Mouse (Mus musculus) NIH3T3 (cell line): ENCODE results near the gene Rfx5.
"Not testable (repeated sequence)": the region's sequence is repeated elsewhere in the genome, so short reads cannot be mapped to it uniquely, and the experiment has no call there.

ENCODE experiments used
- DNase-seq: peaks from one replicate; pipeline ENCODE4 v3.0.0-alpha.2; 2012; ENCODE audit warnings: low read depth

The Rfx5 gene

DNA sequence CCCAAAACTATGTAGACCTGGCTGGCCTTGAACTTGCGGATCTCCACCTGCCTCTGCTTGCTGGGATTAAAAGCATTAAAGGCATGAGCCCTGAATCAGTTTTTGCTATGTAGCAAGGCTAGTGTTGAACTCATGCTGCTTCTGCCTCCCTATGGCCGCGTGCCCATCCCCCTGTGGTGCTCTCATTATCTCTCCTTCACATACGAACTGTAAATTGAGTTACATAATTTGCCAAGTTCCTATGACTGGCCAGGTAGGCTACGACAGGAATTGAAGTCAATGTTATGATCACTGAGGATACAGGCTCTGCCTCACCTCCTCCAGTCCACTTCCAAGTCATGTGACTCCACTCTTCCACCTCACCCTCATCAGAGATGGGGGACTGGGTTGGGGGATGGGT lies 17.7 kb upstream of the Rfx5 start:
- not testable (repeated sequence) for DNase-seq

DNA sequence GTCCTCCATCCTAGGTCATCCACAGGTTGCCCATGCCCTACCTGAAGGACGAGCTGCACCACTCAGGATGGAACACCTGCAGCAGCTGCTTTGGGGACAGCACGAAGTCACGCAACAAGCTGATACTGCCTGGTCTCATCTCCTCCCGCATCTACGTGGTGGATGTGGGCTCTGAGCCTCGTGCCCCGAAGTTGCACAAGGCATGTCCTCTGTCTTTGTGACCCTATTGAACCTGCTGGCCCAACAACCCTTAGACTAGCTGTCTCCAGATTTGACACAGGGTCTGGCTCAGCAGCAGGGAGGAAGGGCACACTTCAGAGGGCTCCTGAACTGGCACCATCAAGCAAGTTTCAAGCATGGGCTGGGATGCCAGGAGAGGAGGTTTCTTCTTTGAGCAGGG lies 16.7 kb upstream of the Rfx5 start:
- not testable (repeated sequence) for DNase-seq

GRCm38 (mm10) chr3:94940033-94940432 lies 13.8 kb upstream of the Rfx5 start:
- not testable (repeated sequence) for DNase-seq

GRCm38 (mm10) chr3:94942211-94942967 lies 11.5 kb upstream of the Rfx5 start:
- DNase-seq, result not testable (repeated sequence)

DNA sequence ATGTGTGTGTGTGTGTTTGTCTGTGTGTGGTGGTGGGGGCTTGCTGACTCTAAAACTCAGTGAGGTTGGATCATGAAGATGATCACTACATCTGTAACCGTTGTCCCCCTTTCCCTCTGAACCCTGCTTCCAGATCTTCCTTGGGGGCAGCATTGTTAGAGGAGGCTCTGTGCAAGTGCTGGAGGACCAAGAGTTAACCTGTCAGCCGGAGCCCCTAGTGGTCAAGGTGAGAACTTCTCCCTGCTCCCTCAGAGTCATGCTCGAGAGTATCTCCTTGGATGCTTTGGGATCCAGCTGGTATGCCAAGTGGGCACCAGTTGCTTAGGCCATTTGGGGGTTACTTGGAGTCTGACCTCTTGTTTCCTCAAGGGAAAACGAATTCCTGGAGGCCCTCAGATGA lies 10.2 kb upstream of the Rfx5 start:
- not testable (repeated sequence) for DNase-seq

DNA sequence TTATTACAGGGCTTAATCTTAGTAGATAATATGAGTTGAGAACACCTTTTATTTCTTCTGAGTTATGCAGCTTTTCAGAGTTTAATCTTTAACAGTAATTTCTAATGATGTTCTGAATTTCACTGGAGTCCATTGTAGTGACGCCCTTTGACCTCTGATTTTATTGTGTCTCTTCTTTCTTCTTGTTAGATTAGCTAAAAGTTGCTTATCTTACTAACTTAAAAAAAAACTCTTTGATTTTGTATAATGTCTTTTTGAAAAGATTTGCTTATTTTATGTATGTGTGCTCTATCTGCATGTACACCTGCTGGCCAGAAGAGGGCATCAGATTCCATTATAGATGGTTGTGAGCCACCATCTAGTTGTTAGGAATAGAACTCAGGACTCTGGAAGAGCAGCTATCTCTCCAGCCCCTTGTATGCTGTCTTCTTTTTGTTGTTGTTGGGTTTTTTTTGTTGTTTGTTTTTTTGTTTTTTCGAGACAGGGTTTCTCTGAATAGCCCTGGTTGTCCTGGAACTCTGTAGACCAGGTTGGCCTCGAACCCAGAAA lies 5.7 kb upstream of the Rfx5 start:
- peak; percentile 52 for DNase-seq

DNA sequence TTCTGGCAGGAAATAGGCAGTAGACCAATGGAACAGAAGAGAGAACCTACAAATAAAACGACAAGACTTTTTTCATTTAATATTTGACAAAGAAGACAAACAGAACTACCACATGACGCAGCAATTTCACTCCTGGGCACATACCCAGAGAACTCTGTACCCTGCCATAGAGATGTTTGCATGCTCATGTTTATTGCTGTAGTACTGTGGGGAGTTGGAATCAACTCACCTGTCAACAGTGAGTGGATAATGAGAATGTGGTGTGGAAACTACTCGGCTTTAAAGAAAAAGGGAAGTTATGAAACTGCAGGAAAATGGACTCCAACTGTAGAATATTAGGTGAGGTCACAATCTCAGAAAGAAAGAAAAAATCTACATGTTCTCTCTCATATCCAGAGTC lies 4.2 kb upstream of the Rfx5 start:
- DNase-seq, result no peak

GRCm38 (mm10) chr3:94952806-94953205 lies 1.1 kb upstream of the Rfx5 start:
- DNase-seq, result no peak

- no peak for DNase-seq
Observed at GRCm38 (mm10) chr3:94953384-94953763, 501 bp upstream of the Rfx5 start.

DNA sequence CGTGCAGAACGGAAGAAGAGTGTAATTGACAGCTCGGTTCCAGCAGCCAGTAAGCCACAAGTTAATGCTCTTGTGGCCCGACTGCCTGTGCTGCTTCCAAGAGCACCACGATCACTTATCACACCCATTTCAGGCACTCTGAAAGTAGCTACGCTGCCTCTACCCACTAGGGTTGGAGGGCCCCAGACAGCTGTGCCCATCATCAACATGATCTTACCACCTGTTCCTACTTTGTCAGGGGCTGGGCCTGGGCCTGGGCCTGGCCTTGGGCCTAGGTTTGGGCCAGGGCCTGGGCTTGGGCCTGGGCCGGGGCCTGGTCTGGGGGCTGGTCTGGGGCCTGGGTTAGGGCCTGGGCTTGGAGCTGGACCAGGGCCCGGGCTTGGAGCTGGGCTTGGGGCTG lies 4.4 kb downstream of the Rfx5 start:
- DNase-seq, result no peak

GRCm38 (mm10) chr3:94959871-94960270 lies 6.0 kb downstream of the Rfx5 start:
- no peak for DNase-seq

- DNase-seq, result no peak
Observed at GRCm38 (mm10) chr3:94960322-94960721, 6.4 kb downstream of the Rfx5 start.

- DNase-seq, result no peak
Observed at GRCm38 (mm10) chr3:94964989-94965388, 11.1 kb downstream of the Rfx5 start.

- DNase-seq, result no peak
Observed at GRCm38 (mm10) chr3:94965878-94966277, 12.0 kb downstream of the Rfx5 start.

- DNase-seq, result no peak
Observed at GRCm38 (mm10) chr3:94972552-94972951, 18.7 kb downstream of the Rfx5 start.

DNA sequence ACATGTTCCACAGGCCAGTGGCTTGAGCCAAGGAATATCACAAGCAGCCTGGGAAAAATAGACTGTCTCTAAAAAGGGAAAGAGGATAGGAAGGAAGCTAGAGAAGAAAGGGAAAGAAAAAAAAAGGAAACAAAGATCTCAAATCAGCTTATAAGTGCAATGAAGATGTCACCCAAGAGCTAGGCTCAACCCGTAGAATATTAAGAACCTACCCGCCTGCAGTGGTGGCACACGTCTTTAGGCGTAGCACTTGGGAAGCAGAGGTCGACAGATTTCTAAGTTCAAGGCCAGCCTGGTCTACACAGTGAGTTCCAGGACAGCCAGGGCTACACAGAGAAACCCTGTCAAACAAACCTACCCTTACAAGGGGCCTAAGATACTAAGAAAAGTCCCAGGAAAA lies 19.7 kb downstream of the Rfx5 start:
- DNase-seq, result no peak

DNA sequence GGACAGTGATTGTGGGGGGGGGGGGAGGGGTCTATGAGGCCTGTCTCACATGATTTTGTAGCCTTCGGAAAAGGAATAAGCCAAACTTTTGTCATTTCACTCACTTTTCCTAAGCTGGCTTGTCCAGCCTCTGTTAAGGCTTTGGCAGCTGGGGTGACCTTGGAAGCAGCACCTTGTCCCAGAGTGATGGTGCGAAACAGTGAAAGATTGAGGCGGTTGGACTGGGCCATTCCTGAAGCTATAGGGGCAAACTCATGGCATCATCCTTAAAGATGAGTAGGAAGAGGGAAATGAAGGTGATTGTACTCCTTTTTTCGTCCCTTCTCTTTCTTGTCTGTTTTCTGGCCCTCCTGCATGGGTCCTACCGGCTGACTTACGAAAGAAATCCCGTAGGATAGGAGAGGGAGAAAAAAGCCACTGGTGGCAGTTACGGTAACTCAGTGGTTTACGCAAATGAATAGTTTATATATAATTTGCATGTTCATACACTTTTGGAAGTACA lies 20.2 kb downstream of the Rfx5 start:
- DNase-seq, result no peak

GRCm38 (mm10) chr3:94974528-94975422 lies 20.9 kb downstream of the Rfx5 start, which contains the start of gene Pi4kb:
Pi4kb (plus strand) TSS chr3:94974731.
- DNase-seq, result peak; percentile 97

DNA sequence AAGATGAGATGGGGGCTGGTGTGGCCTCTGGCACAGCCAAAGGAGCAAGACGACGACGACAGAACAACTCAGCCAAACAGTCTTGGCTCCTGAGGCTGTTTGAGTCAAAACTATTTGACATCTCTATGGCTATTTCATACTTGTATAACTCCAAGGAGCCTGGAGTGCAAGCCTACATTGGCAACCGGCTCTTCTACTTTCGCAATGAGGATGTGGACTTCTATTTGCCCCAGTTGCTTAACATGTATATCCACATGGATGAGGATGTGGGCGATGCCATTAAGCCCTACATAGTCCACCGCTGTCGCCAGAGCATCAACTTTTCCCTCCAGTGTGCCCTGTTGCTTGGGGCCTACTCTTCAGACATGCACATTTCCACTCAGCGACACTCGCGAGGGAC lies 30.4 kb downstream of the Rfx5 start:
- peak; percentile 57 for DNase-seq

- no peak for DNase-seq
Observed at GRCm38 (mm10) chr3:94985513-94985912, 31.6 kb downstream of the Rfx5 start.

DNA sequence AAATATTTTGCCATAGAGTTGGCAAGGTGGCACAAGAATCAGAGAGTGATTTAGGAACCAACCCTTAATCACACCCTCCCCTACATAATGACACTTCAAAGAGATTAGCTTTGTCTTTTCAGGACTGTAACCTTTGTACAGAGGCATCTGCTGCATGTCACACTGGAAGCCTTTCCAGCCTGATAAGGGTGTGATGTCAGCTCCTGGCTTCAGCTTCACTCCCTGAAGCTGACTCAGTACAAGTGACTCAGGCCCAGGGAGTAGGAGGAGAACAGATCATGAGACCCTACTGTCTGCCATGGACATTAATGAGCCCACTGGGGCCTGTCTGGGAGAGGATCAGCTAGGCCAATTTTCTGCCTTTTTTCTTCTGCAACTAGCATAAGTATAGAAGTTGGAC lies 33.7 kb downstream of the Rfx5 start:
- DNase-seq, result peak; percentile 92

- peak; percentile 71 for DNase-seq
Observed at GRCm38 (mm10) chr3:94989159-94989761, 35.4 kb downstream of the Rfx5 start.
